Mouse (Mus musculus) Muller cell, postnatal 12 days (primary cell): Measurements from ENCODE around the gene Fbxw8.

Source experiments
- DNase-seq: peaks from one replicate; pipeline ENCODE4 v3.0.0-alpha.2; 2015; ENCODE audit errors: inconsistent ontology term

The Fbxw8 gene

GRCm38 (mm10) chr5:118076721-118077592 lies 78.3 kb downstream of the Fbxw8 start:
- no peak for DNase-seq

- no peak for DNase-seq
These were observed 82.0 kb downstream of the Fbxw8 start for GRCm38 (mm10) chr5:118073213-118073773.

GRCm38 (mm10) chr5:118071766-118072165 lies 83.5 kb downstream of the Fbxw8 start:
- no peak for DNase-seq

GRCm38 (mm10) chr5:118069315-118069714 lies 85.9 kb downstream of the Fbxw8 start:
- peak; percentile 68 for DNase-seq

GRCm38 (mm10) chr5:118067984-118068494 lies 87.2 kb downstream of the Fbxw8 start:
- no peak for DNase-seq

GRCm38 (mm10) chr5:118067572-118067971 lies 87.7 kb downstream of the Fbxw8 start:
- no peak for DNase-seq

- no peak for DNase-seq
These were observed 88.4 kb downstream of the Fbxw8 start for GRCm38 (mm10) chr5:118066828-118067227.

GRCm38 (mm10) chr5:118065516-118066255 lies 89.6 kb downstream of the Fbxw8 start:
- no peak for DNase-seq

- no peak for DNase-seq
These were observed 90.9 kb downstream of the Fbxw8 start for GRCm38 (mm10) chr5:118064284-118064901.

GRCm38 (mm10) chr5:118063181-118063621 lies 92.1 kb downstream of the Fbxw8 start:
- peak; percentile 68 for DNase-seq

GRCm38 (mm10) chr5:118061391-118061790 lies 93.9 kb downstream of the Fbxw8 start:
- DNase-seq, result no peak

- DNase-seq, result peak; percentile 50
These were observed 95.6 kb downstream of the Fbxw8 start for GRCm38 (mm10) chr5:118059646-118060045.

- no peak for DNase-seq
These were observed 96.4 kb downstream of the Fbxw8 start for GRCm38 (mm10) chr5:118058858-118059257.

GRCm38 (mm10) chr5:118057508-118058111 lies 97.7 kb downstream of the Fbxw8 start:
- no peak for DNase-seq

- no peak for DNase-seq
These were observed 102.1 kb downstream of the Fbxw8 start for GRCm38 (mm10) chr5:118053205-118053604.

- no peak for DNase-seq
These were observed 103.1 kb downstream of the Fbxw8 start for GRCm38 (mm10) chr5:118051981-118052662.

GRCm38 (mm10) chr5:118050743-118051142 lies 104.5 kb downstream of the Fbxw8 start:
- no peak for DNase-seq

GRCm38 (mm10) chr5:118048928-118049327 lies 106.3 kb downstream of the Fbxw8 start:
- no peak for DNase-seq

- no peak for DNase-seq
These were observed 106.9 kb downstream of the Fbxw8 start for GRCm38 (mm10) chr5:118048412-118048811.

- DNase-seq, result no peak
These were observed 108.0 kb downstream of the Fbxw8 start for GRCm38 (mm10) chr5:118047091-118047757.
